Mouse (Mus musculus): ENCODE data around the gene Adam30. TPM values are rescaled to one million over a fixed set of nuclear protein-coding genes. Genes with fewer than 3 reads are reported as not detected.

Gene Adam30
- polyA plus RNA-seq (2017; shearing (Covaris generic)), result not detected

GRCm38 (mm10) chr3:98160330-98160729 is at the start of gene Adam30:
Gene Adam30, plus strand, starts transcription at chr3:98160630.

Other genes with a start within 250 kb of the Adam30 start
- 42.3 TPM for gene Notch2, start 147.1 kb upstream of the Adam30 start, polyA plus RNA-seq (2017; shearing (Covaris generic))
- not detected for gene Reg4, start 61.5 kb downstream of the Adam30 start, polyA plus RNA-seq (2017; shearing (Covaris generic))
- gene Hmgcs2, start 119.8 kb downstream of the Adam30 start, polyA plus RNA-seq (2017; shearing (Covaris generic)), result not detected
- gene Phgdh, start 179.4 kb downstream of the Adam30 start, polyA plus RNA-seq (2017; shearing (Covaris generic)), result 160 TPM
- gene Zfp697, start 221.8 kb downstream of the Adam30 start, polyA plus RNA-seq (2017; shearing (Covaris generic)), result 0.05 TPM

Measured in CD4-positive, CD25-positive, alpha-beta regulatory T cell (primary cell).